Mouse (Mus musculus): Measurements from ENCODE around the gene Daam1. TPM values are rescaled to one million over a fixed set of nuclear protein-coding genes. Genes with fewer than 3 reads are reported as not detected.

Daam1 gene
- polyA plus RNA-seq (2017; shearing (Covaris generic)) = 1 to 10 TPM; 4.2 to 4.5 TPM

GRCm38 (mm10) chr12:71830607-71831257 is at the start of gene Daam1:
TSS of gene Daam1 (plus strand) at chr12:71831078.

Other genes with a start within 250 kb of the Daam1 start
- under 1 TPM in 1 of 2 experiments, not detected in 1; 0.12 TPM for gene Gpr135, start 240.0 kb downstream of the Daam1 start, polyA plus RNA-seq (2017; shearing (Covaris generic))

Data from activated CD4-positive, CD25-positive, alpha-beta regulatory T cell (primary cell).